Mouse (Mus musculus): Measurements from ENCODE around the gene Cga. TPM values are rescaled to one million over a fixed set of nuclear protein-coding genes. Genes with fewer than 3 reads are reported as not detected.
A peak's percentile ranks its signal among the peaks of the same experiment; 100 is the strongest.
"Not testable (repeated sequence)": the region's sequence is repeated elsewhere in the genome, so short reads cannot be mapped to it uniquely, and the experiment has no call there.

The Cga gene
- total RNA-seq, 2 experiments from 2014 or later = not detected

- DNase-seq = no peak
- H3K27ac ChIP-seq = no peak overlapping the region
- H3K4me3 ChIP-seq = no peak overlapping the region
- intact Hi-C loops (cut with DNase I) = no loop called here
- TF ChIP-seq CTCF (IDR thresholded peaks at IDR 0.05) = no peak
Measured at GRCm38 (mm10) chr4:34901166-34901565, 7.6 kb downstream of the Cga start.

- intact Hi-C loops (cut with DNase I); H3K27ac ChIP-seq; DNase-seq; H3K4me3 ChIP-seq: not testable (repeated sequence)
Measured at GRCm38 (mm10) chr4:34901582-34901981, 8.0 kb downstream of the Cga start.

GRCm38 (mm10) chr4:34905396-34905795 is 11.8 kb downstream of the Cga start:
- no peak overlapping the region for H3K4me3 ChIP-seq
- intact Hi-C loops (cut with DNase I) = no loop called here
- DNase-seq = no peak
- peak; percentile 48 for TF ChIP-seq CTCF (IDR thresholded peaks at IDR 0.05)
- no peak overlapping the region for H3K27ac ChIP-seq

GRCm38 (mm10) chr4:34906151-34906550 is 12.6 kb downstream of the Cga start:
- Histone ChIP-seq H3K27ac (no peak overlapping the region), H3K4me3 (no peak overlapping the region)
- no peak for TF ChIP-seq CTCF (IDR thresholded peaks at IDR 0.05)
- no peak for DNase-seq
- intact Hi-C loops (cut with DNase I) = no loop called here

GRCm38 (mm10) chr4:34907026-34907425 is 13.4 kb downstream of the Cga start:
- intact Hi-C loops (cut with DNase I) = no loop called here
- TF ChIP-seq CTCF (IDR thresholded peaks at IDR 0.05) = no peak
- DNase-seq = no peak
- Histone ChIP-seq H3K27ac (no peak overlapping the region), H3K4me3 (no peak overlapping the region)

GRCm38 (mm10) chr4:34908127-34908526 is 14.5 kb downstream of the Cga start:
- no peak for DNase-seq
- intact Hi-C loops (cut with DNase I) = no loop called here
- no peak overlapping the region for H3K27ac ChIP-seq
- no peak for TF ChIP-seq CTCF (IDR thresholded peaks at IDR 0.05)
- no peak overlapping the region for H3K4me3 ChIP-seq

- H3K4me3 ChIP-seq = no peak overlapping the region
- no peak overlapping the region for H3K27ac ChIP-seq
- TF ChIP-seq CTCF (IDR thresholded peaks at IDR 0.05) = no peak
- intact Hi-C loops (cut with DNase I) = no loop called here
- DNase-seq = no peak
Measured at GRCm38 (mm10) chr4:34911401-34911800, 17.8 kb downstream of the Cga start.

- intact Hi-C loops (cut with DNase I) = no loop called here
- no peak for DNase-seq
- no peak for TF ChIP-seq CTCF (IDR thresholded peaks at IDR 0.05)
- H3K4me3 ChIP-seq = no peak overlapping the region
- no peak overlapping the region for H3K27ac ChIP-seq
Measured at GRCm38 (mm10) chr4:34912171-34912570, 18.6 kb downstream of the Cga start.

- TF ChIP-seq CTCF (IDR thresholded peaks at IDR 0.05) = no peak
- intact Hi-C loops (cut with DNase I) = no loop called here
- Histone ChIP-seq H3K4me3 (no peak overlapping the region), H3K27ac (no peak overlapping the region)
- no peak for DNase-seq
Measured at GRCm38 (mm10) chr4:34917400-34917799, 23.8 kb downstream of the Cga start.

- TF ChIP-seq CTCF (IDR thresholded peaks at IDR 0.05) = peak; percentile 79
- no peak overlapping the region for H3K27ac ChIP-seq
- peak; percentile 29 for DNase-seq
- intact Hi-C loops (cut with DNase I) = loop anchor here (5.0 kb wide), 3 partner anchors 145 to 235 kb away; partner anchors contain the start of genes Slc35a1 and Smim8
- no peak overlapping the region for H3K4me3 ChIP-seq
Measured at GRCm38 (mm10) chr4:34922177-34922870, 28.7 kb downstream of the Cga start.

GRCm38 (mm10) chr4:34928386-34928785 is 34.8 kb downstream of the Cga start:
- DNase-seq; intact Hi-C loops (cut with DNase I); H3K27ac ChIP-seq; H3K4me3 ChIP-seq: not testable (repeated sequence)

- Histone ChIP-seq H3K27ac (no peak overlapping the region), H3K4me3 (no peak overlapping the region)
- no peak for DNase-seq
- intact Hi-C loops (cut with DNase I) = no loop called here
- no peak for TF ChIP-seq CTCF (IDR thresholded peaks at IDR 0.05)
Measured at GRCm38 (mm10) chr4:34941046-34941445, 47.5 kb downstream of the Cga start.

GRCm38 (mm10) chr4:34947181-34947580 is 53.6 kb downstream of the Cga start:
- Histone ChIP-seq H3K27ac (no peak overlapping the region), H3K4me3 (no peak overlapping the region)
- no peak for DNase-seq
- intact Hi-C loops (cut with DNase I) = no loop called here
- no peak for TF ChIP-seq CTCF (IDR thresholded peaks at IDR 0.05)

- no peak for DNase-seq
- Histone ChIP-seq H3K27ac (no peak overlapping the region), H3K4me3 (no peak overlapping the region)
- no peak for TF ChIP-seq CTCF (IDR thresholded peaks at IDR 0.05)
- intact Hi-C loops (cut with DNase I) = no loop called here
Measured at GRCm38 (mm10) chr4:34953716-34954115, 60.1 kb downstream of the Cga start.

Other genes starting within 250 kb of the Cga start
- 10 to 100 TPM; 10.9 to 14.7 TPM for gene Slc35a1, start 206.3 kb upstream of the Cga start, total RNA-seq (2021)
- gene Cfap206, start 163.6 kb upstream of the Cga start, total RNA-seq (2021) = not detected
- not detected for gene Gm136, start 137.5 kb upstream of the Cga start, total RNA-seq (2021)
- 10 to 100 TPM; 24.5 to 31.5 TPM for gene Smim8, start 115.4 kb upstream of the Cga start, total RNA-seq (2021)
- 10 to 100 TPM in 1 of 2 experiments, 1 to 10 TPM in 1; 9.2 to 11.0 TPM for gene Zfp292, start 10.8 kb upstream of the Cga start, total RNA-seq (2021)